Mouse (Mus musculus): ENCODE data around the gene Omd. TPM values are rescaled to one million over a fixed set of nuclear protein-coding genes. Genes with fewer than 3 reads are reported as not detected.

Omd gene
- 1.7 TPM for polyA plus RNA-seq (2014; fragmentation: Illumina TruSeq; extraction: RNeasy Lipid Tissue Mini Kit (QIAGEN cat#74804); ENCODE audit: low read depth, low replicate concordance)

DNA sequence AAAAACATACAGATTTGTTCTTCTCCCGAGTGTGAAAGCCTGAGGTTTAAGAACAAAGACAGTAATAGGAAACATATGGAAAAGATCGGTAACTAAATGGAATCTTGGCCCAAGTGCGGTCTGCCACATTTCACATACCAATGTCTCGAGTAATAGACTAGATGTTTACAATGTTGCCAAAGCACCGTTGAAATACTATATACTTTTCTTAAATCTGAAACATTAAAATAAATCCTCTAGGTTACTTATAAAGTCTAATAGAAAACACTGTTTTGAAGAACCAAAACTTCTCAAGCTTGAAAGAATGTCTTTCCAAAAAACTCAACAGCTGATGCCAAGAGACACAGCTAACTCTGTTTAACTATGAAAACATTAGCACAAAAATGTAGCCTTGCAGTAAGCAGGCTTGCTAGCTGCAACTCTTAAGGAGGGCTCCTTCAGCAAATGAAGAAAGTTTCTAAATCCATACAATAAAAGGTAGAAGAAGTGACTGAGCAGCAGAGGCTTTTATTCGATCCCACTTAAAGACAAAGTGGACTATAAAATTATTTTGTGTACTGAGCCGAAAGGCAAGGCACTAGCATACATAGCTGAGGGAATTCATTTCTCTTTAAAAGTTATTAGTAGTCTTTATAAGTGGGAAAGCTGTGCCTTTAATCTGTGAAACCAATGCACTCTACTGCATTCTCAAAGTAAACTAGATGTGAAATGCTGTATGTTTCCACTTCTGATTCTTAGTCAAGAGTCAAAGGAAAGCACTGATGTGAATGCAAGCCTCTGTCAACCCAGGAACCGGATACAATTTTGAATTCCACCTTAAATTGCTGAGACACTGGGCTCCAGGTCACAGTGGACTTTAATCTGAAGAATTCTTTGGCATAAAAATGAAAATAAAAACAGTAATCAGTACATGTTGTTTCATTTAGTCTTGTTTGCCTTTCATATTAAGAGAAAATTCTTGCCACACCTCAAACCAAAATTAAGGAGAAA, at the start of gene Omd:
Gene Omd (plus strand): TSS at position 922 of the 990 bp plus-strand sequence.

DNA sequence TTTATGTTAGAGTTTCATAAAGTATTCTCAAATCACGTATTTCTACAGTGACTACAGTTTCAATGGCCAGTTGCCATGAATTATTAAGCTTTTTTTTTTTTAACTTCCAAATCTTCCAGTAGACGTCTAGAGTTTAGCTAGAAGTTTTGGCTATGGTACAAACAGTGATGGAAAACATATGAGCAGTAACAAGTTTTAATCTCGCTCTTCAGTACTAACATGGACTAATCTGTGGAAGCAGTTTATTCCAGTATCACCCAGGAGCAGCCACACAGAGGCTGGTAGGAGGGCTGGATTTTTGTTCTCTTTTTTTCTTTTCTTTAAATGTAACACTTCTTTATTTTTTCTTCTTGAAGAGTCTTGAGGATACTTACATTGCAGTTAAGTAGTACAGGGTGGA, 38.0 kb upstream of the Omd start, which contains the start of gene Aspn:
Gene Aspn (plus strand): TSS at position 165 of the 400 bp plus-strand sequence.

GRCm38 (mm10) chr13:49607714-49608113, 25.5 kb downstream of the Omd start, which contains the start of gene Ogn:
Gene Ogn (plus strand): TSS chr13:49608046.

Other genes starting within 250 kb of the Omd start
- 76.1 TPM for gene Bicd2, start 240.9 kb upstream of the Omd start, polyA plus RNA-seq (2014; fragmentation: Illumina TruSeq; extraction: RNeasy Lipid Tissue Mini Kit (QIAGEN cat#74804); ENCODE audit: low read depth, low replicate concordance)
- 7.1 TPM for gene Ippk, start 161.2 kb upstream of the Omd start, polyA plus RNA-seq (2014; fragmentation: Illumina TruSeq; extraction: RNeasy Lipid Tissue Mini Kit (QIAGEN cat#74804); ENCODE audit: low read depth, low replicate concordance)
- not detected for gene Tes3-ps, start 89.1 kb upstream of the Omd start, polyA plus RNA-seq (2014; fragmentation: Illumina TruSeq; extraction: RNeasy Lipid Tissue Mini Kit (QIAGEN cat#74804); ENCODE audit: low read depth, low replicate concordance)
- gene Ecm2, start 77.7 kb upstream of the Omd start, polyA plus RNA-seq (2014; fragmentation: Illumina TruSeq; extraction: RNeasy Lipid Tissue Mini Kit (QIAGEN cat#74804); ENCODE audit: low read depth, low replicate concordance): 24.3 TPM
- 21.4 TPM for gene Aspn, start 38.0 kb upstream of the Omd start, polyA plus RNA-seq (2014; fragmentation: Illumina TruSeq; extraction: RNeasy Lipid Tissue Mini Kit (QIAGEN cat#74804); ENCODE audit: low read depth, low replicate concordance)
- gene Ogn, start 25.6 kb downstream of the Omd start, polyA plus RNA-seq (2014; fragmentation: Illumina TruSeq; extraction: RNeasy Lipid Tissue Mini Kit (QIAGEN cat#74804); ENCODE audit: low read depth, low replicate concordance): 119 TPM
- 4.2 TPM for gene Cenpp, start 70.3 kb downstream of the Omd start, polyA plus RNA-seq (2014; fragmentation: Illumina TruSeq; extraction: RNeasy Lipid Tissue Mini Kit (QIAGEN cat#74804); ENCODE audit: low read depth, low replicate concordance)
- 10.6 TPM for gene Nol8, start 70.6 kb downstream of the Omd start, polyA plus RNA-seq (2014; fragmentation: Illumina TruSeq; extraction: RNeasy Lipid Tissue Mini Kit (QIAGEN cat#74804); ENCODE audit: low read depth, low replicate concordance)
- 36.2 TPM for gene Iars, start 99.6 kb downstream of the Omd start, polyA plus RNA-seq (2014; fragmentation: Illumina TruSeq; extraction: RNeasy Lipid Tissue Mini Kit (QIAGEN cat#74804); ENCODE audit: low read depth, low replicate concordance)
- 0.31 TPM for gene Gm30302, start 216.5 kb downstream of the Omd start, polyA plus RNA-seq (2014; fragmentation: Illumina TruSeq; extraction: RNeasy Lipid Tissue Mini Kit (QIAGEN cat#74804); ENCODE audit: low read depth, low replicate concordance)

Data from heart, adult 10 weeks (tissue).